Mouse (Mus musculus) left cerebral cortex, postnatal 4 days (tissue): Measurements from ENCODE around the gene Tmem119. TPM values are rescaled to one million over a fixed set of nuclear protein-coding genes. Genes with fewer than 3 reads are reported as not detected.

Experiments used
- DNase-seq: peaks from one replicate; pipeline ENCODE4 v3.0.0-alpha.2; 2022
- intact Hi-C: fragments of 180-260 bp; cut with DNase I; formaldehyde crosslinking; loops from one replicate; pipeline ENCODE4 v1.15.1; 2025
- total RNA-seq, 2 experiments: library from RNA; stranded (reverse); gene quantifications; 2 replicates each; pipeline ENCODE4 v1.2.3; 2021

Gene Tmem119
- total RNA-seq, 2 experiments from 2014 or later, result 3.3 to 4.6 TPM

- DNase-seq, result peak; percentile 87
- intact Hi-C loops, result loop anchor here (5.0 to 10.0 kb wide), 2 partner anchors 46 to 173 kb away; no protein-coding TSS in a partner anchor
Observed at GRCm38 (mm10) chr5:113771213-113772162, 28.8 kb downstream of the Tmem119 start.

DNA sequence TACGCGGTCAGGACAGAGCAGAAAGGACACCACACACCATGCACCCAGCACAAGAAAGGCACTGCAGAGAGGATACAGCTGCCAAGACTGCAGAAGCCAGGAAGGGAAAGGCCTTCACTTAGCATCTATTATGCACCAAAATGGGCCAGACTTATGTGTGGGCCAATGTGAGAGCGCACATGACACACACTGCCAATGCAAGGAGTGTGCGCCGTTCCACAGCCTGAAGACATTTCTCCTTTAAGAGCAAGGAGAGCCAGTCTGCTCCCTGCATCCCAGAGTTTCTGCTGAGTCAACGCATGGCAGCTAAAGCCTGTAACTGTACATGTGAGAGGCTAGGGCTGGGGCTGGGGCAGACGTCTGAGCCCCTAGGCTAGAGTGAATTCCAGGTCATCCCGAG, 31.5 kb downstream of the Tmem119 start:
- intact Hi-C loops, result no loop called here
- DNase-seq, result no peak

DNA sequence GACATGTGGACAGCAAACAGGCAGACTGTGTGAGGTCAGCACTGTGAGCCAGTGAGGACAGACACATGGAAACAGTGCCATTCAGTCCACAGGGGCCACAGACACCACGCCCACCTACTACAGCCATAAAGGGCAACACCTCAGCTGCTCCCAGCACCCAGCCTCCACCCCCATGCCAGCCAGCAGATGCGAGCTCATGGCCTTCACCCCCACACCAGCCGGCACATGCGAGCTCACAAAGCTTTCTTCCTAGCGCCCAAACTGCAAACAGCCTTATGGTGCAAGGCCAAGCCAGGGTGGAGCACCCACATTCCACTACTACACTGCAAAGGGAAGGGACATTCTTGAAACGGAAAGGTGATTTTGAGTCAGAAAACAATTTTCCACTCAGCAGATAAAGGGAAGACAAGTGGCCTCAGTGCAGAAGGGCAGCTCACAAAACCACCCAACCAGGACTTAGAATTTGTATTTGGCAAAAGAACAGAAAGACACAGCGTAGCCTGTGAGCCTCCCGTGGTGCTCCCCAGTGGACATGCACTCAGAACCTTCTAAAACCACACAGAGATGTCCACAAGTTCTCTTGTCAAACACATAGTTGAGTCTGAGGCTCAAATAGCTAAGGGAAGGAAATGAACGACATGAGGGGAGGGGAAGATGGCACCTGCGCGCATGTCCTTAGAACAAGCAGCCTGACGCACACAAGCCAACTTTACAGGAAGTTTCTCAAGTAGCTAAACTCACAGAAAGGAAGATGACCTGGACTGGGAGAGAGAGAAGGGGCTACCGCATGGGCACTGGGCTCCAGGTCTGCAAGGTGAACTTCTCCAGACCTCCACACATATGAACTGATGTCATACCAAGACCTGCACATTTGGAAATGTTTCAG, 34.4 kb downstream of the Tmem119 start:
- DNase-seq, result no peak
- intact Hi-C loops, result no loop called here

GRCm38 (mm10) chr5:113764426-113764825, 35.9 kb downstream of the Tmem119 start:
- intact Hi-C loops, result no loop called here
- no peak for DNase-seq

DNA sequence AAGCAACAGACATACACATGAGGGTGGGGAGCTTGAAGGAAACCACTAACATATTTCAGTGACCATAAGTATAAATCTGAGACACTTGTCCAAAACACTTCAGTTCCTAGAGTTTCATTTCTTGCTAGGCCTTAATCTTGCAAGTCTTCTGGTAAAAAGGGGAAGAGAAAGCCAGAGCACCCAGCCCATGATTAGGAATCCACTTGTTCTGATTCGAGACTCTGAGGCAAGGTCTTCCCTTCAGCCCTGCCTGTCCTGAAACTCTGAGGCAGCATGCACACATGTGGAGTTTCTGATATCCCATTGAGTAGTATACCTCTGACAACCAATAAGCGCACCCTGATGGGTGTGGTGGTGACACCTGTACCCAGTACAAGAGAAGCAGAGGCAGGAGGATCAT, 38.7 kb downstream of the Tmem119 start:
- no peak for DNase-seq
- intact Hi-C loops, result no loop called here

- intact Hi-C loops, result no loop called here
Observed at GRCm38 (mm10) chr5:113755347-113756030, 44.8 kb downstream of the Tmem119 start.

DNA sequence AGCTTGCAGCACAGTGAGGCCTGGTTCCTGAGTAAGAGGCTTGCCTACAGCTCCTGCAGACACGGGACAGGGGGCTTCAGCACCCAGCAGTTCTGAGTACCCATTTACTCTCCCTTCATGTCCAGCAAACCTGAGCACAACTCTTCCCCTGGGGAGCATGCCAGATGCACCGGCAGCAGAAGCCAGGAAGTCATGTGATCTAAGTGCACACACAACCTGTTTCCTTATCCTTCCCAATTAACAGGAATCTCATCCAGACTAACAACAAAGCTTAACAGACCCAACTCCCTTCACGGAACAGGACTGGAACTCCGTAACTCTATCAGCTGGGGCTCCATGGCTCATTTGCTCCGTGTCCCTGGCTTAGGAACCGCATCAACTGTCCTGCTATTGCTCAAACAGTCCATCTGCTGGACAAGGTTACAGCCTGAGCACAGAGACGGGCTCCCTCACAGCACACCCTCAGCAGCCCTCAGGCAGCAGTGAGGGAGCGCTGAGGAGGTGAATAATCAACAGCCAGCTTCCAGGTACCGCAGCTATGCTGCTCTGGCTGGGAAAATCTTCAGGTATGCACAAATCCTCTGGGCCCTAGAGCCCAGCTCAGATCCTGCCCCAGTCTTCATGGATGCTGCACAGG, 48.7 kb downstream of the Tmem119 start:
- DNase-seq, result no peak
- intact Hi-C loops, result no loop called here

More at GRCm38 (mm10) chr5:113755347-113756030, 44.8 kb downstream of the Tmem119 start:
- no peak for DNase-seq

- peak; percentile 66 for DNase-seq
- intact Hi-C loops, result no loop called here
Observed at GRCm38 (mm10) chr5:113748556-113749331, 51.6 kb downstream of the Tmem119 start.

- intact Hi-C loops, result no loop called here
- DNase-seq, result no peak
Observed at GRCm38 (mm10) chr5:113747629-113748028, 52.7 kb downstream of the Tmem119 start.

Other genes with a start within 250 kb of the Tmem119 start
- gene Cmklr1, start 150.1 kb downstream of the Tmem119 start, total RNA-seq, result 1 to 10 TPM; 2.7 to 2.9 TPM
- not detected for gene 1700069L16Rik, start 75.7 kb downstream of the Tmem119 start, total RNA-seq
- 1 to 10 TPM; 5.7 to 7.8 TPM for gene Ficd, start 64.7 kb downstream of the Tmem119 start, total RNA-seq
- 10 to 100 TPM; 46.8 to 50.1 TPM for gene Sart3, start 28.0 kb downstream of the Tmem119 start, total RNA-seq
- 10 to 100 TPM; 39.9 to 43.0 TPM for gene Iscu, start 27.8 kb downstream of the Tmem119 start, total RNA-seq
- 1 to 10 TPM; 1.5 to 2.7 TPM for gene Selplg, start 32.1 kb upstream of the Tmem119 start, total RNA-seq
- 100 to 1,000 TPM; 183 to 194 TPM for gene Coro1c, start 108.2 kb upstream of the Tmem119 start, total RNA-seq
- gene Ssh1, start 193.4 kb upstream of the Tmem119 start, total RNA-seq, result 10 to 100 TPM; 36.1 to 36.9 TPM
- not detected for gene Dao, start 203.2 kb upstream of the Tmem119 start, total RNA-seq